Mouse (Mus musculus) hindlimb bud, embryonic 11.5 days (tissue): ENCODE measurements around the gene Usp49.
A peak's percentile ranks its signal among the peaks of the same experiment; 100 is the strongest.
"Not testable (repeated sequence)": the region's sequence is repeated elsewhere in the genome, so short reads cannot be mapped to it uniquely, and the experiment has no call there.

Experiments
- DNase-seq: peaks from one replicate; pipeline ENCODE4 v3.0.0-alpha.2; 2012; ENCODE audit warnings: low read depth, low spot score; ENCODE audit errors: extremely low spot score

Gene Usp49

GRCm38 (mm10) chr17:47609182-47609581, 21.3 kb upstream of the Usp49 start:
- DNase-seq: no peak

GRCm38 (mm10) chr17:47610849-47611660, 19.4 kb upstream of the Usp49 start, which contains the start of the genes Bysl, Med20 and Gm20517:
TSS of gene Bysl (minus strand) at chr17:47611492.
TSS of gene Med20 (plus strand) at chr17:47611582.
TSS of gene Gm20517 (plus strand) at chr17:47611589.
- DNase-seq: peak; percentile 86

GRCm38 (mm10) chr17:47611661-47611982, 18.9 kb upstream of the Usp49 start:
- DNase-seq: no peak

GRCm38 (mm10) chr17:47614018-47614417, 16.5 kb upstream of the Usp49 start:
- DNase-seq: no peak

GRCm38 (mm10) chr17:47616119-47616518, 14.4 kb upstream of the Usp49 start:
- no peak for DNase-seq

- DNase-seq: no peak
These were observed 13.8 kb upstream of the Usp49 start for GRCm38 (mm10) chr17:47616652-47617051.

GRCm38 (mm10) chr17:47617605-47618307, 12.7 kb upstream of the Usp49 start:
- DNase-seq: no peak

- DNase-seq: no peak
These were observed 11.8 kb upstream of the Usp49 start for GRCm38 (mm10) chr17:47618556-47619311.

GRCm38 (mm10) chr17:47622912-47623554, 7.5 kb upstream of the Usp49 start:
- no peak for DNase-seq

- not testable (repeated sequence) for DNase-seq
These were observed 5.9 kb upstream of the Usp49 start for GRCm38 (mm10) chr17:47624572-47624971.

GRCm38 (mm10) chr17:47625088-47625487, 5.4 kb upstream of the Usp49 start:
- DNase-seq: no peak

- no peak for DNase-seq
These were observed 4.5 kb upstream of the Usp49 start for GRCm38 (mm10) chr17:47626031-47626430.

- DNase-seq: no peak
These were observed 2.7 kb upstream of the Usp49 start for GRCm38 (mm10) chr17:47627791-47628190.

- peak; percentile 57 for DNase-seq
These were observed 1.4 kb upstream of the Usp49 start for GRCm38 (mm10) chr17:47628851-47629676.

- DNase-seq: no peak
These were observed 493 bp upstream of the Usp49 start for GRCm38 (mm10) chr17:47629717-47630677.

- DNase-seq: no peak
These were observed 1.8 kb downstream of the Usp49 start for GRCm38 (mm10) chr17:47632181-47632840.

- DNase-seq: no peak
These were observed 3.7 kb downstream of the Usp49 start for GRCm38 (mm10) chr17:47633999-47634770.

- no peak for DNase-seq
These were observed 12.5 kb downstream of the Usp49 start for GRCm38 (mm10) chr17:47642992-47643391.
